Mouse (Mus musculus) ES-E14 (cell line): Measurements from ENCODE around the gene Lamc3.

Experiments
- MAFK ChIP-seq: IDR thresholded peaks from 2 replicates; pipeline ENCODE4 v1.6.1; 2014; ENCODE audit warnings: mild to moderate bottlenecking, low read depth, low read length, inconsistent platforms; ENCODE audit not compliant: insufficient read depth
- ZC3H11A ChIP-seq: IDR thresholded peaks from 2 replicates; pipeline ENCODE4 v1.6.1; 2012; ENCODE audit warnings: low read depth, mild to moderate bottlenecking, inconsistent platforms, low read length, borderline replicate concordance
- ZNF384 ChIP-seq: IDR thresholded peaks from 2 replicates; pipeline ENCODE4 v1.6.1; 2012; ENCODE audit warnings: low read depth, low read length, inconsistent platforms

DNA sequence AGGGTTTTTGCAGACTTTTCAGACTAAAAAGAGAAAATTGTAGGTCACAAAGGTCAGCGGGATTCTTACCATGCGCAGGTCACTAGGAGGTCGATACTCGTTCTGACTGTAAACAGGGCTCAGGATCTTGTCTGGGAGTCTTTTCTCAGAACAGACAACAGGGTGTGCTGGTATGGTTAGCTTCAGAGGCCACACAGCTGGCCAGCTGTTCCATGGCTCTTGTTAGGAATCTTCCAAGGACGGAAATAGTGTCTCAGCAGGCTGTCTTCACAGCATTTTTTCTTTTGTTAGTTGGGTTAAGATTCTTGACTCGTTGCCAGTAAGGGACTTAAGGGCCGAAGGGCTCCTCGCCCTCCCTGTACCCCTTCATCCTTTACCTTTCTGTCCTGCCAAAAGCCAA lies 79.7 kb downstream of the Lamc3 start:
- TF ChIP-seq ZNF384 = no peak
- no peak for TF ChIP-seq MAFK
- no peak for TF ChIP-seq ZC3H11A
